Mouse (Mus musculus) retina, embryonic 14.5 days (tissue): Measurements from ENCODE around the gene Ttc7b.

ENCODE experiments used
- DNase-seq: peaks from one replicate; pipeline ENCODE4 v3.0.0-alpha.2; 2015; ENCODE audit warnings: low spot score

Gene Ttc7b

DNA sequence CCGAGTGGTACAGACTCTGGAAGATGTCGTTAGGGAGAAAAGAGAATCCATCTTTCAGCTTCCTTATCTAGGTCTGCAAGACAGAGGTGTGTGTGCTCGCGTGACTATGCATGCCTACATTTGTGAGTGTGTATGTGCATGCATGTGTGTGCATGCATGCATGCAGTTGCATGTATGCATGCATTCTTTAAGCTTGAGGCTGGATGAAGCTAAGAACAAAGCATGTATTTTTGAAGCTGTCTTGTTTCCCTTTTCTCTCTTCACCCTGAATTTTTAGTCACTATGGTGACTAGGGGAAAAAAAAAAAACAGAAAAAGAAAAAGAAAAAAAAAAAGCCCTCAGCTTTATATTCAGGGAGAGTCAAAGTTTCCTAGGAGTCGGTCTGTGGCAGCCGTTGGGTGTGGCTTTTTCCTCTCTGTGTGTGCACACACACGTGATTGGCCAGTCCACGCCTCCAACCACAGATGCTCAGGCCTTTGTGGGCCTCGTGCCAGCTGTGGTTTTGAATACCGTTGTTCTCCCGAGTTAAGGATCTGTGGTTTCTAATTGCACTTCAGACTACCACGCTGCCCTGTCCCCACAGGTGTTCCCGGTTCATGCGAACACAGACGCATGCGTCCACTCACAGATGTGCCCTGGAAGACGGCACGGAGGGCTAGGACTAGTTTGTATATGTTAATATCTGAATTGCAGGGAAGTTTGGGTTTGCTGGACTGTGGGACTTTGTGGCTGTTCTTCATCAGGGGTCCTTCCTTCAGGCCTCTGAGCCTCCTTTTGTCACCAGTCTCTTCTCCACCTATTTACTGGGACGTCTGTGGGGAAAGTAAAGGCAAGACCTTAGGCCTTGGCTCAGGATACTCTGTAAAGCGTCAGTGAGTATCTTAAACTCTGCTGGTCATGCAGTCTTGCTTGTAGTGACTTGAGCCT lies 243.8 kb downstream of the Ttc7b start:
- DNase-seq, result no peak

DNA sequence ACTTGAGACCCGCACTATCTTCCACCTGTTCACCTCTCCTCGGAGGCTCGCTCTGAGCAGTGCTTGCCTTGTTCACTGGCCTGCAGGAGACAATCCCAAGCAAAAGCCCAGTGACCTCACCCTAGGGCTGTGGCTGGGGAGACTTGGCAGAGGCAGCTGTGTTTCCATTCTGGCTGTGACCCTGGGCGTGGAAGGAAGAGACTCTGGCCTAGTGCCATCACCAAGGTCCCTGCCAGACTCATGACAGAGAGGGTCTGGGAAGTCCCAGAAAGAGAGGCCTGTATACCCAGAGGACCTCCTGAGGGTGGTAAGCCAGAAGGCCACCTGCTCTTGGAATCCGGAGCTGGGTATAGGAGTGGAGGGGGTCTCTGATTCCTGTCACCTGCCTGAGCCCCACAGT lies 244.8 kb downstream of the Ttc7b start:
- DNase-seq, result no peak

DNA sequence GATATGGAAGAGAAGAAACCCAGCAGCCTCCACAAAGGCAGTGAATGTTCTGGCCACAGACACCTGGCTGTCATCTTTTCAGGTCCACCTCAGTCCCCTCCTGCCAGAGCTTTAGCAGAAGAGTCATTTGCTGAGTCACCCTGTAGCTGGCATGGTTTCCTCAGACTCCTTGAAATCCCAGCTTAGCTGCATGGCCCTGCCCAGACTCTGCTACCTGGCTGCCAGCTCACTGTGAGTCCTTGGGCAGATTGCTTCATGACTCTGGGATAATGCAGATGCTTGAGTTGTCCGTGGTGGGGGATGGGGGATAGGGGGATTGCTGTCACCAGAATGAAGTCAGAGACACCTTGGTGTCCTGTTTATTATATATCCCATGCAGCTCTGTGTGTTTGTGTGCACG lies 247.6 kb downstream of the Ttc7b start:
- no peak for DNase-seq

DNA sequence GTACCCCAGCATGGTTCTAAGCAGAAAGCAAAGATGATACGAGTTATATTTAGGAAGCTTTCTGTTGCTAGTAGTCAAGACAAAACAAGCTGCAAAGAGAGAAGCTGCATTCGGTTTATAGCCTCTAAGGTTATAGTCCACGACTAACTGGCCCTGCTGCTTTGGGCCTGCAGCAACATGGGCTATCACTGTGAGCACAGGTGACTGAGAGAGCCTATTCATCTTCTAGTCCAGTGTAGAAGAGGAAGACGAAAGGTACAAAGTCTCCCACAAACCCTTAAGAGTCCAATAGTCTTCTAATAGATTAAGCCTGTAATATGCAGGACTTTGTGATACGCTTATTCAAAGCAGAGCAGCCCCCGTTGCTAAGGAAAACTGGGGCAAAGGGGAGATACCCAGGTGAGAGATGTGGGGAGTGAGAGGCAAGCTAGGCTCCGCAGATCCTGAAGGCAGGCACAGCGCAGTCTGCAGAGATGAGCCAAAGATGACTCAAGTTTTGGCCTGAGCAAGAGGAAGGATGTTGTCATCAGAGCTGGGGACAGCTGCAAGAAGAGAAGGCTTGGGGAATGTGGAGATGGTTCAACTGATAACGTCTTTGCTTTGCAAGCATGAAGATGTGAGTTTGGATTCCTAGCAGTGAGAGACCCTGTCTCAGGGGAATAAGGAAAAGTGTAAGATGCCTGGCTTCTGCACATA lies 250.5 kb downstream of the Ttc7b start:
- DNase-seq, result no peak

DNA sequence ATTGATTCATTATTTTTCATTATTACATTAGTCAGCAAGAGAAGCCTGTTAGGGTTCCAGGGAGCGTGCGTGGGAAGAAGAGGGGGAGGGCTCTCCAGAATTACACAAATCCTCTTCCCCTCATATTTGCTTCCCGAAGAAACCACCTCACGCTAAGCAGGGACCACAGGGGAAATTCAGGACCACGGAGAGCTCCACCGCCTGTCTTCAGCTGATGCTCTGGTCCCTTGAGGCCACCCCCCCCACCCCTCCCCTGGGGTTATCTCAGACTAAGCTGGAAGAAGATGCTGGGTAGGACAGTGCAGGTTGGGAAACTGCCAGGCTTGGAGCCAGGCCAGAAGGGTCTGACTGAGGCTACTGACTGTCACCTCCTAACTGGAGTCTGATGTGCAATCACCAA lies 252.6 kb downstream of the Ttc7b start:
- DNase-seq, result peak; percentile 78

DNA sequence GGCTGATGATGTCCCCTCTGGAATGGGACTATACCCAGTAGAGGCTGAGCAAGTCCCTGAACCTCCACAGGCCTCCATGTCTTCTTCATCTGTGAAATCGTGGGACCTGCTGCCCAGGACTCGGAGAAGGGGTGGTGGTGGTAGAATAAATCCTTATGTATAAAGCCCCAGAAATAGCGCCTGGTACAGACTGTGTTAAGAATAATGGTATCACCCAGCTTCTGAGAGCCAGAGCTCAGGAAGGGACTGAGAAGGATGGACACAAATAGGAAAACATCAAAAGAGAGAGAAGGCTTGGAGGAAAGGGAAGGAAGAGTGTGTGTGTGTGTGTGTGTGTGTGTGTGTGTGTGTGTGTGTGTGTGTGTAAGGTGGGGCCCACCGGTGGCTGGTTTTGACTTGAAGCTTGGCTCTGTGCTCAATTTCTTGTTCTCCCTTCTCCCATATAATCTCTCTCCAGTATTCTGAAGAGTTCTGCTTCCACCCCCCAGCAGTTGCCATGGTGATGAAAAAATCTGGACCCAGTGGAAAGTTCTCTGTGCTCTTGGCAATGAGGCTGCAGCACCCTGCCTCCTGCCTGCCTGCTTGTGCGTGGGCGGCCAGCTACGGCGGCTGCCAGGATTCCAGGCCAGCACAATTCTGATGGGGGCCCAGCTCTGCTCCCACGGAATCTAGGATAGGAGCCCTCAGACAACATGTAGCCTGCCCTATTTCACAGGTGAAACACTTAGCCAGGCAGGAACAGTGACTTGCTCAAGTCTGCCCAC lies 254.9 kb downstream of the Ttc7b start:
- no peak for DNase-seq

DNA sequence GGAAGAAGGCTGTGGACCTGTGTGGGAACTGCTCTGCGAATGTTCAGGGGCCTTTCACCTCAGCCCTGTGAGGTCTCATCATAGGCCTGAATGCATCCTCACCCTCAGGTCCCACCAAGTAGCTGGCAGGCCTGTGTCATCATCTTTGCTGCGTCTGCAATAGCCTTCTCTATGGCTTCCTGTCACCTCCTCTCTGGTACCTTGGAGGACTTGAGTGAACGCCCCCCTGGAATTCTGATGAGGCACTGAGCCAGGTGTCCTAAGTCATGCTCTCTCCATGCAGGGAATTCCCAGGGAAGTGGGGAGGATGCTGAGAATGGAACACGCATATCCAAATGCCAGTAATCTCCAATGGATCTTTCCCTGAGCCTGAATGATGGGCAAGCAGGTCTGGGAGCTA lies 255.7 kb downstream of the Ttc7b start:
- no peak for DNase-seq

DNA sequence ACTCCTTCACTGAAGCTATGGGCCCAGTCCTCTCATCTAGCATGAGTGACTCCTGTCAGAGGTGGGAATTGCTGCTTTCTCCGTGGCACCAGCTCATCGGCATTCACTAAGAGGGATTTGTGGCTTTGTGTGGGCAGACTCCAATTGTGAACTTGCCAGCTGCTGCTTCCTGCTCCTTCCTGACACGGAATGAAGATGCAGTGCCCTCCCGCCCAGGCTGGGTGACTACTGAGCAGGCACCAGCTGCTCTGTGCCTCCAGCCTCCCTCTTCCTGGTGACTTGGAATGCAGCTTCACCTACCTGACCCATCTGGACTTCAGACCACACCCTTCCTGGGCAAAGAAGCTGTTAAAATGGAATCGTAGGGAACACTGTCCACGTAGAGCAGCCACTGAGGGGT lies 257.8 kb downstream of the Ttc7b start:
- DNase-seq, result no peak

DNA sequence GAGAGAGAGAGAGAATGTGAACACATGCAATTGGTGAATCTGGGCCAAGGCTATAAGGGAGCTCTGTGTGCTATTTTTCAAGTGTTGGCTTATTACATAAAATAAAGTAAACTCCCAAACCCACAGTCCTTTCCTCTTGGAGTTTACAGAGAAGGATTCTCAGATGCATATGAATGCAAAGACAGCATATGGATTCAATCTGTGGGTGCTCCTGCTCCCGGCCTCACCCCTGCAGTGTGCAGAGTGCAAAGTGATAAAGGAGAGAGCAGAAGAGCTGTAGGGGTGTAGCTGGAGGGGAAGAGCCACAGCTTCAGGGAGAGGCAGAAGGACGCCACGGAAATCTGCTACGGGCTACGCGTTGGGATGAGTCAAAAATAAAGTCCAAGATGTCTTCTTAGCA lies 258.9 kb downstream of the Ttc7b start:
- no peak for DNase-seq

DNA sequence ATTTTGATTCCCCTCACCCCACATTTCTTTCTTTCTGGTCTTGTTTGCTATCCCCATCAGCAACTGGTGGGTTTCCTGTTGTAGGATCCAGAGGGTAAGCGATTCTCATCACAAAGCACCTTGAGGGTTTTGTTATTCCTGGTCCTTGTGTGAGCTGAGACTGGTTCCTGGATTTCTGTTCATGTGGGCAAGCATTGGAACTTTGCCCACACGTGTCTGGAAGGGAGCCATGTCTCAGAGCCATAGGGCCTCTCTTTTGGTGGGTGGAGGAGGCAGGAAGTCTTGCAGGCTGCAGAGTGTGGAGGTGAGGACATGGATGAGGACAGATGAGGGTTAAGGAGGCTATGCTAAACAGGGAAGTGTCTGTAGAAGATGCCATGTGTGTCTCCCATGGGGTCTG lies 260.5 kb downstream of the Ttc7b start:
- DNase-seq, result no peak

DNA sequence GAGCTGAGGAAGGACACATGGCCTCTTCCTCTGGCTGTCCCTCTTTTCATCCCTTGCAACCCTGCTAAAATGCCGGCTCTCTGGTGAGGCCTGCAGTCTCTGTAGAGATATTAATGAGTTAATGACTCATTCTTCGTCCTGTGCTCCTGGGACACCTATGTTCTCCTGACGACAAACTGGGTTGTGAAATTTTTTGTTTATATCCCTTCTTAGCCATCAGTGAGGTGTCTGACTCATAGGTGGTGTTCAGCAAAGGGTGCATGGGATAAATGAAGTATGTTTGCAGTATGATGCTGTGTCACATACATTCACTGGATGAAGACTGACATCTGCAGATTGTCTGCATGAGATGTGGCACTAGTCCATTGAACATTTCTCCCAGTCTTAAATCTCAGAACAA lies 262.8 kb downstream of the Ttc7b start:
- DNase-seq, result no peak

DNA sequence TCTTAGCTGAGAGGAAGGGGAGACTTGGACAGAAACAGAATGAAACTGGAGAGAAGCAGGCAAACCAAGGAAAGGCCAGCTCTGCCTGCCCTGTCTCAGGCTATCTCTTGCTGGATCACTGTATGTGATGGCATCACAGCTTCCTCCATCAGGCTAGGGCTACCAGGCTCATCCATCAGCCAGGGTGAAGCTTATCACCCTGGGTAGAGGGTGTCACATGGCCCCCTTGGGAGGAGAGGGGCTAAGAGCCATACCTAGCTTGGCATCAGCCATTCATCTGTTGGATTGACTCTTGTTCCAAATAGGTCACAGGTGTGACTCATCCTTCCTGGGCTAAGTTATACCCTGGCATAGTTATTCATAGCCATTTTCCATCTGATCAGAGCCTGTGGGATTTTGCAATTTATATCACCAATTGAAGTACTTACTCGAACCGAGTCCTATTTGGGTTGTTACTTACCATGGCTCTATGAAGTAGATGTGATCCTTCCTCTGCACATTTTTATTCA lies 265.1 kb downstream of the Ttc7b start:
- DNase-seq, result no peak

DNA sequence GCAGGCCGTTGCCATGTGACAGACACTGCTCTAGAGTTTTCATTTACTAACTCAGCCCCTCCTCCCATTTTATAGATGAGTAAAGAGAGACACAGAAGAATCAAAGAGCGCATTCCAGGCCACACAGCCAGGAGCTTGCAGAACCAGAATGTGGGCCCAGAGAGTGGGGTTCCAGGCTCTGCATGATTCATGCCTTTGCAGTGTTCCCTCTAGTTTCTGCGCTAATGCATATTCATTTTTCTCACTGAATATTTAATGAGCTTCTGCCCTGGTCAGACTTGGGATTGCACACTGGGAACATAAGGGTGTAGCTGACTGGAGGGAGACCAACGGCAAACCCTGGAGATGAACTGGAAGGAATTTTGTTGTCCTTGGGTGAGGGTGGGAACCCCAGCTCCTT lies 266.2 kb downstream of the Ttc7b start:
- DNase-seq, result no peak
